17 mouse cellular contexts compared by ENCODE assay signal in genomic region chr6:104974517-104974916, GRCm38 (mm10).
DNase-seq lines count a peak whose midpoint lies in the region; ATAC-seq and TF ChIP-seq lines count a peak whose summit lies in the region.
"Had no signal": no experiment of that assay in that cellular context is flagged by ENCODE, and none has a peak within 500 bp of the region (broad histone marks: within the 10 kb centered on the region; RNA-seq: fewer than 3 reads in every experiment).

No protein-coding gene starts in this region.

- no peaks in the 10 kb centered on the region for H3K9me3 ChIP-seq in forebrain, embryonic 14.5 days (replicated peaks; ENCODE audit: control insufficient read depth, low read length)
- no peaks in the 10 kb centered on the region for H3K9me3 ChIP-seq in forebrain, embryonic 11.5 days (ENCODE audit: control insufficient read depth, low read length)
- no peaks in the 10 kb centered on the region for H3K9me3 ChIP-seq in forebrain, postnatal 0 days (ENCODE audit: low read length)
- no peaks in the 10 kb centered on the region for H3K9me3 ChIP-seq in forebrain, embryonic 10.5 days
- H3K9me3 ChIP-seq: embryonic facial prominence, embryonic 10.5 days; embryonic facial prominence, embryonic 12.5 days had no signal

- TF ChIP-seq CTCF in forebrain, postnatal 0 days (IDR thresholded peaks at IDR 0.05; ENCODE audit: low read depth) = no peak

- peak; percentile 53 for DNase-seq in forebrain, embryonic 14.5 days (ENCODE audit: low spot score)
- DNase-seq in forebrain, embryonic 11.5 days (ENCODE audit: low spot score) = no peak
- no peak for DNase-seq in forebrain, postnatal 0 days
- no peak for DNase-seq in forebrain, embryonic 10.5 days (ENCODE audit: extremely low spot score, low spot score)
- peak; percentile 16 for DNase-seq in brain, embryonic 18.5 days (ENCODE audit: low read depth, low spot score)
- DNase-seq in layer of hippocampus, adult 8-10 months (ENCODE audit: low spot score in 2 of 2) = no peak
- DNase-seq: adrenal gland, adult 2 months; adrenal gland, postnatal 10 days; adrenal gland, postnatal 25 days; cerebellum, adult 11-12 months; cerebellum, adult 2 months; cerebellum, adult 9-10 months; cerebellum, postnatal 10 days; cerebellum, postnatal 25 days had no signal

- H3K4me2 ChIP-seq in forebrain, embryonic 14.5 days (ENCODE audit: low read length) = no peak overlapping the region
- H3K4me2 ChIP-seq in forebrain, embryonic 11.5 days (ENCODE audit: low read depth, low read length, severe bottlenecking) = no peak overlapping the region
- H3K4me2 ChIP-seq in forebrain, postnatal 0 days (ENCODE audit: low read depth) = no peak overlapping the region
- H3K4me2 ChIP-seq: embryonic facial prominence, embryonic 12.5 days had no signal

- no peak overlapping the region for H3K9ac ChIP-seq in forebrain, embryonic 14.5 days (ENCODE audit: low read length)
- no peak overlapping the region for H3K9ac ChIP-seq in forebrain, embryonic 11.5 days (ENCODE audit: low read length)
- no peak overlapping the region for H3K9ac ChIP-seq in forebrain, postnatal 0 days
- H3K9ac ChIP-seq: embryonic facial prominence, embryonic 12.5 days had no signal

- no peak for ATAC-seq in forebrain, embryonic 14.5 days
- ATAC-seq in forebrain, embryonic 11.5 days (replicated peaks; ENCODE audit: low FRiP score) = no peak
- peak; percentile 27; the same call in 1 of the 2 replicates for ATAC-seq in forebrain, postnatal 0 days
- ATAC-seq in cerebellum, adult (ENCODE audit: insufficient number of reproducible peaks, low FRiP score, low TSS enrichment) = no peak

- no peaks in the 10 kb centered on the region for H3K36me3 ChIP-seq in forebrain, embryonic 14.5 days (ENCODE audit: control insufficient read depth, insufficient read depth, low read length)
- no peaks in the 10 kb centered on the region for H3K36me3 ChIP-seq in forebrain, embryonic 11.5 days (ENCODE audit: control insufficient read depth, insufficient read depth, low read length)
- H3K36me3 ChIP-seq in forebrain, postnatal 0 days (ENCODE audit: insufficient read depth) = no peaks in the 10 kb centered on the region
- H3K36me3 ChIP-seq in forebrain, embryonic 10.5 days (replicated peaks) = no peaks in the 10 kb centered on the region
- H3K36me3 ChIP-seq: embryonic facial prominence, embryonic 10.5 days; embryonic facial prominence, embryonic 12.5 days had no signal

- no peaks in the 10 kb centered on the region for H3K27me3 ChIP-seq in forebrain, embryonic 14.5 days (replicated peaks; ENCODE audit: control insufficient read depth, insufficient read depth, low read length)
- H3K27me3 ChIP-seq in forebrain, embryonic 11.5 days (ENCODE audit: control insufficient read depth, insufficient read depth, low read length) = no peaks in the 10 kb centered on the region
- H3K27me3 ChIP-seq in forebrain, postnatal 0 days (ENCODE audit: insufficient read depth, low read length) = no peaks in the 10 kb centered on the region
- H3K27me3 ChIP-seq in forebrain, embryonic 10.5 days (ENCODE audit: poor library complexity, severe bottlenecking) = no peaks in the 10 kb centered on the region
- H3K27me3 ChIP-seq: embryonic facial prominence, embryonic 12.5 days had no signal

- H3K4me3 ChIP-seq in forebrain, embryonic 14.5 days (ENCODE audit: low read depth, low read length) = no peak overlapping the region
- no peak overlapping the region for H3K4me3 ChIP-seq in forebrain, embryonic 11.5 days (ENCODE audit: low read depth, low read length)
- no peak overlapping the region for H3K4me3 ChIP-seq in forebrain, postnatal 0 days (ENCODE audit: low read depth, low read length)
- no peak overlapping the region for H3K4me3 ChIP-seq in forebrain, embryonic 10.5 days
- H3K4me3 ChIP-seq: embryonic facial prominence, embryonic 10.5 days; embryonic facial prominence, embryonic 12.5 days had no signal

- no peaks in the 10 kb centered on the region for H3K4me1 ChIP-seq in forebrain, embryonic 14.5 days (ENCODE audit: control insufficient read depth, insufficient read depth, low read length)
- no peaks in the 10 kb centered on the region for H3K4me1 ChIP-seq in forebrain, embryonic 11.5 days (replicated peaks; ENCODE audit: control insufficient read depth, insufficient read depth, low read length)
- no peaks in the 10 kb centered on the region for H3K4me1 ChIP-seq in forebrain, postnatal 0 days (ENCODE audit: insufficient read depth)
- H3K4me1 ChIP-seq in forebrain, embryonic 10.5 days = no peaks in the 10 kb centered on the region
- H3K4me1 ChIP-seq: embryonic facial prominence, embryonic 10.5 days; embryonic facial prominence, embryonic 12.5 days had no signal

- H3K27ac ChIP-seq in forebrain, embryonic 14.5 days (ENCODE audit: low read depth, low read length) = no peak overlapping the region
- H3K27ac ChIP-seq in forebrain, embryonic 11.5 days (ENCODE audit: low read depth, low read length) = no peak overlapping the region
- H3K27ac ChIP-seq in forebrain, postnatal 0 days (ENCODE audit: low read depth, low read length) = no peak overlapping the region
- no peak overlapping the region for H3K27ac ChIP-seq in forebrain, embryonic 10.5 days
- H3K27ac ChIP-seq: embryonic facial prominence, embryonic 10.5 days; embryonic facial prominence, embryonic 12.5 days had no signal

Comparison
In these comparisons a context has a peak if more than half of its experiments do, and no peak if none do; other contexts are left out.
1. DNase-seq: peak in forebrain, embryonic 14.5 days (single experiment) and brain, embryonic 18.5 days (single experiment); none in forebrain, embryonic 11.5 days (single experiment), forebrain, postnatal 0 days (single experiment), forebrain, embryonic 10.5 days (single experiment) and layer of hippocampus, adult 8-10 months (0 of 2).